In the genomic region with DNA sequence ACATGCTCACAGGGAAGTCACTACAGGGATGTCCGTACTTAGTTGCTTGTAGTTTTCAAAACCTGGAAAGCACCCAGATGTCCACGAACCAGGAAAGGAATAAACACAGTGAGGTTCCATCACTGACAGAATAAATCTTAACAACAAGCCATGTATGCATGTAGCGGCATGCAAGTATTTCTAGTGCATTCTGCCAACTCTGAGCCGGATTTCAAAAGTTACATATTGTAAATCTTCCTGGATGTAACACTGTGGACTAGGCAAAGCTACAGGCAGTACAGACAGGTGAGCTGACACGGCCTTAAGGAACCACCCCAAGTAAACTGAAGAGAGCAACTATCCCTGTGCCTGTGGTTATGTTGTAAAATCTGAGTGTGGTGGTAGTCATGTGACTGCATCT, we compare ENCODE assay signal across 25 mouse cellular contexts. TPM values are rescaled to one million over a fixed set of nuclear protein-coding genes. Genes with fewer than 3 reads are reported as not detected.
A peak's percentile ranks its signal among the peaks of the same experiment; 100 is the strongest.
DNase-seq lines count a peak whose midpoint lies in the region; ATAC-seq lines count a peak whose summit lies in the region.
"Had no signal": no experiment of that assay in that cellular context is flagged by ENCODE, and none has a peak within 500 bp of the region (broad histone marks: within the 10 kb centered on the region; RNA-seq: fewer than 3 reads in every experiment).

No protein-coding gene starts in this region.

- no peak overlapping the region for H3K4me3 ChIP-seq in embryonic facial prominence, embryonic 14.5 days (ENCODE audit: low read depth, low read length)
- no peak overlapping the region for H3K4me3 ChIP-seq in embryonic facial prominence, embryonic 10.5 days
- H3K4me3 ChIP-seq in stomach, embryonic 14.5 days (ENCODE audit: low read depth, low read length), result no peak overlapping the region
- H3K4me3 ChIP-seq in forebrain, embryonic 11.5 days (ENCODE audit: low read depth, low read length), result no peak overlapping the region
- H3K4me3 ChIP-seq: embryonic facial prominence, embryonic 12.5 days; erythroblast, embryonic 14.5 days; forebrain, embryonic 10.5 days; gastrocnemius, adult 2 months; hindbrain, embryonic 10.5 days; hindbrain, embryonic 13.5 days had no signal

- no peaks in the 10 kb centered on the region for H3K27me3 ChIP-seq in embryonic facial prominence, embryonic 14.5 days (replicated peaks; ENCODE audit: control insufficient read depth, insufficient read depth, low read length)
- no peaks in the 10 kb centered on the region for H3K27me3 ChIP-seq in embryonic facial prominence, embryonic 10.5 days (replicated peaks; ENCODE audit: low read depth, poor library complexity, severe bottlenecking)
- no peaks in the 10 kb centered on the region for H3K27me3 ChIP-seq in stomach, embryonic 14.5 days (ENCODE audit: control insufficient read depth, insufficient read depth, low read length)
- H3K27me3 ChIP-seq in forebrain, embryonic 11.5 days (ENCODE audit: control insufficient read depth, insufficient read depth, low read length), result no peaks in the 10 kb centered on the region
- H3K27me3 ChIP-seq: embryonic facial prominence, embryonic 12.5 days; hindbrain, embryonic 13.5 days had no signal

- no peaks in the 10 kb centered on the region for H3K36me3 ChIP-seq in embryonic facial prominence, embryonic 14.5 days (ENCODE audit: control insufficient read depth, insufficient read depth, low read length)
- no peaks in the 10 kb centered on the region for H3K36me3 ChIP-seq in embryonic facial prominence, embryonic 10.5 days (replicated peaks)
- no peaks in the 10 kb centered on the region for H3K36me3 ChIP-seq in stomach, embryonic 14.5 days (ENCODE audit: control insufficient read depth, insufficient read depth, low read length)
- no peaks in the 10 kb centered on the region for H3K36me3 ChIP-seq in forebrain, embryonic 11.5 days (ENCODE audit: control insufficient read depth, insufficient read depth, low read length)
- H3K36me3 ChIP-seq: embryonic facial prominence, embryonic 12.5 days; forebrain, embryonic 10.5 days; hindbrain, embryonic 10.5 days; hindbrain, embryonic 13.5 days had no signal

- H3K4me2 ChIP-seq in embryonic facial prominence, embryonic 14.5 days (ENCODE audit: low read depth, low read length), result no peak overlapping the region
- no peak overlapping the region for H3K4me2 ChIP-seq in stomach, embryonic 14.5 days (replicated peaks; ENCODE audit: low read depth, low read length)
- no peak overlapping the region for H3K4me2 ChIP-seq in forebrain, embryonic 11.5 days (ENCODE audit: low read depth, low read length, severe bottlenecking)
- H3K4me2 ChIP-seq: embryonic facial prominence, embryonic 12.5 days; heart, embryonic 11.5 days; hindbrain, embryonic 13.5 days had no signal

- no peak overlapping the region for H3K27ac ChIP-seq in embryonic facial prominence, embryonic 14.5 days (replicated peaks; ENCODE audit: low read depth, low read length)
- H3K27ac ChIP-seq in embryonic facial prominence, embryonic 10.5 days (replicated peaks), result no peak overlapping the region
- H3K27ac ChIP-seq in stomach, embryonic 14.5 days (ENCODE audit: low read length), result peak overlapping the region; percentile 1; the same call in 1 of the 2 replicates
- H3K27ac ChIP-seq in forebrain, embryonic 11.5 days (ENCODE audit: low read depth, low read length), result no peak overlapping the region
- H3K27ac ChIP-seq: embryonic facial prominence, embryonic 12.5 days; forebrain, embryonic 10.5 days; gastrocnemius, adult 2 months; hindbrain, embryonic 10.5 days; hindbrain, embryonic 13.5 days had no signal

- no peak for ATAC-seq in embryonic facial prominence, embryonic 14.5 days (ENCODE audit: low read depth)
- ATAC-seq in stomach, embryonic 14.5 days (ENCODE audit: insufficient number of reproducible peaks, insufficient read depth, low FRiP score, low read depth), result no peak
- no peak for ATAC-seq in forebrain, embryonic 11.5 days (replicated peaks; ENCODE audit: low FRiP score)
- ATAC-seq: activated CD4-positive, CD25-positive, alpha-beta regulatory T cell, adult 4 months; forebrain, embryonic 14.5 days; forebrain, postnatal 0 days; hindbrain, embryonic 16.5 days had no signal

- no peaks in the 10 kb centered on the region for H3K9me3 ChIP-seq in embryonic facial prominence, embryonic 14.5 days (ENCODE audit: control insufficient read depth, low read length)
- H3K9me3 ChIP-seq in embryonic facial prominence, embryonic 10.5 days, result no peaks in the 10 kb centered on the region
- H3K9me3 ChIP-seq in stomach, embryonic 14.5 days (ENCODE audit: control insufficient read depth, low read depth, low read length), result no peaks in the 10 kb centered on the region
- H3K9me3 ChIP-seq in forebrain, embryonic 11.5 days (ENCODE audit: control insufficient read depth, low read length), result no peaks in the 10 kb centered on the region
- H3K9me3 ChIP-seq: embryonic facial prominence, embryonic 12.5 days; forebrain, embryonic 10.5 days; hindbrain, embryonic 10.5 days; hindbrain, embryonic 13.5 days had no signal

- 73% methylated on average over 5 of the region's 5 CpGs for WGBS in embryonic facial prominence, embryonic 14.5 days
- 87% methylated on average over 5 of the region's 5 CpGs for WGBS in embryonic facial prominence, embryonic 10.5 days
- WGBS in stomach, embryonic 14.5 days, result 61% methylated on average over 5 of the region's 5 CpGs
- WGBS in forebrain, embryonic 11.5 days, result 90% methylated on average over 5 of the region's 5 CpGs

- DNase-seq in embryonic facial prominence, embryonic 14.5 days (ENCODE audit: low spot score), result peak; percentile 13
- no peak for DNase-seq in embryonic facial prominence, embryonic 10.5 days (ENCODE audit: low spot score)
- DNase-seq in fat pad, adult 2 months (ENCODE audit: extremely low read depth, low read depth, low spot score), result peak; percentile 59
- DNase-seq in forebrain, embryonic 11.5 days (ENCODE audit: low spot score), result no peak
- no peak for DNase-seq in gastrocnemius, postnatal 25 days
- DNase-seq: adrenal gland, adult 8-10 months; adrenal gland, postnatal 25 days; cerebellum, adult 18-20 months; cerebellum, adult 9-10 months; cerebellum, postnatal 14 days; forebrain, postnatal 0 days; gastrocnemius, adult 2 months; gastrocnemius, postnatal 14 days; kidney, adult 18-20 months had no signal

- H3K9ac ChIP-seq in embryonic facial prominence, embryonic 14.5 days (ENCODE audit: low read depth, low read length), result no peak overlapping the region
- no peak overlapping the region for H3K9ac ChIP-seq in stomach, embryonic 14.5 days (replicated peaks; ENCODE audit: low read depth, low read length)
- no peak overlapping the region for H3K9ac ChIP-seq in forebrain, embryonic 11.5 days (ENCODE audit: low read length)
- H3K9ac ChIP-seq: embryonic facial prominence, embryonic 12.5 days; forebrain, postnatal 0 days; hindbrain, embryonic 13.5 days had no signal

- no peaks in the 10 kb centered on the region for H3K4me1 ChIP-seq in embryonic facial prominence, embryonic 14.5 days (ENCODE audit: control insufficient read depth, insufficient read depth, low read length)
- no peaks in the 10 kb centered on the region for H3K4me1 ChIP-seq in embryonic facial prominence, embryonic 10.5 days
- H3K4me1 ChIP-seq in stomach, embryonic 14.5 days (ENCODE audit: control insufficient read depth, insufficient read depth, low read length), result no peaks in the 10 kb centered on the region
- H3K4me1 ChIP-seq in forebrain, embryonic 11.5 days (replicated peaks; ENCODE audit: control insufficient read depth, insufficient read depth, low read length), result no peaks in the 10 kb centered on the region
- H3K4me1 ChIP-seq: embryonic facial prominence, embryonic 12.5 days; hindbrain, embryonic 10.5 days; hindbrain, embryonic 13.5 days had no signal

RNA-seq across cellular contexts. Expression of gene Rnf32, which starts 9.0 kb away (rescaled TPM):
- polyA plus RNA-seq in embryonic facial prominence, embryonic 14.5 days (2014; fragmentation: Nextera tagmentation; extraction: Ambion mirVana), result 3.5 and 6.1 TPM in 2 replicates
- polyA plus RNA-seq in embryonic facial prominence, embryonic 10.5 days (2016; fragmentation: Nextera tagmentation; extraction: Ambion mirVana), result 4.7 and 5.4 TPM in 2 replicates
- polyA plus RNA-seq in stomach, embryonic 14.5 days (2014; fragmentation: Nextera tagmentation; extraction: Ambion mirVana), result 10.0 and 10.8 TPM in 2 replicates
- polyA plus RNA-seq in forebrain, embryonic 11.5 days (2014; fragmentation: Nextera tagmentation; extraction: Ambion mirVana), result 6.4 and 7.5 TPM in 2 replicates
- 1 to 10 TPM in 1 of 2 experiments, under 1 TPM in 1; 0.88 to 1.3 TPM for total RNA-seq in gastrocnemius, postnatal 25 days (2021)
- total RNA-seq: granulocyte monocyte progenitor cell, adult 5-6 weeks had no signal

Comparison
In these comparisons a context has a peak if more than half of its experiments do, and no peak if none do; other contexts are left out.
1. DNase-seq: peak in embryonic facial prominence, embryonic 14.5 days (single experiment) and fat pad, adult 2 months (single experiment); none in embryonic facial prominence, embryonic 10.5 days (single experiment), forebrain, embryonic 11.5 days (single experiment) and gastrocnemius, postnatal 25 days (single experiment).